Mouse (Mus musculus): ENCODE data around the gene Ip6k3.

GRCm38 (mm10) chr17:27153773-27154193 lies 13.8 kb downstream of the Ip6k3 start:
- TF ChIP-seq CTCF (IDR thresholded peaks at IDR 0.05; ENCODE audit: borderline replicate concordance, insufficient read depth, low read length) (no peak), POLR2A (IDR thresholded peaks at IDR 0.05; ENCODE audit: low read depth, low read length) (no peak)
